Mouse (Mus musculus) liver, postnatal 0 days (tissue): ENCODE measurements around the gene Tuba1a.
"Not testable (repeated sequence)": the region's sequence is repeated elsewhere in the genome, so short reads cannot be mapped to it uniquely, and the experiment has no call there.

Source experiments
- CTCF ChIP-seq: sonication (generic); IDR thresholded peaks from 2 replicates; pipeline ENCODE4 v1.5.1; 2016; ENCODE audit warnings: antibody characterized with exemption, low read depth
- EP300 ChIP-seq: IDR thresholded peaks from 2 replicates; pipeline ENCODE4 v1.6.1; 2016; ENCODE audit warnings: antibody characterized with exemption, low read depth, mild to moderate bottlenecking

DNA sequence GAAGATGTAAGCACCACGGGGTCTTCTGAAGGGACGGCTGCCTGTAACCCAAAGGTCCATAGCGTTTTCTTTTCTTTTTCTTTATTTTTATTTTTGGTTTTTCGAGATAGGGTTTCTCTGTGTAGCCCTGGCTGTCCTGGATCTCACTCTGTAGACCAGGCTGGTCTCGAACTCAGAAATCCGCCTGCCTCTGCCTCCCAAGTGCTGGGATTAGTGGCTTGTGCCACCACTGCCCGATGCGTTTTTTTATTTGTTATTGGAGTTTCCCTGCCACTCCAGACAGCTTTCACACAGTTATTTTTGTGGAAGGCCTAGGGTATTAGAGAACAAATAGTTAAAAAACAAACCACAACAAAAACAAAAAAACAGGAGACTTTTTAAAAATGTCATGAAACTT, 35.0 kb downstream of the Tuba1a start:
- TF ChIP-seq CTCF, EP300: not testable (repeated sequence)
